Mouse (Mus musculus): ENCODE data around the gene Cerk. TPM values are rescaled to one million over a fixed set of nuclear protein-coding genes. Genes with fewer than 3 reads are reported as not detected.

Gene Cerk
- total and polyA plus RNA-seq, 3 experiments = 2.5 to 10.3 (median 4.4) TPM

GRCm38 (mm10) chr15:86234001-86234400 lies 48.1 kb upstream of the Cerk start:
- H3K79me2 ChIP-seq (replicated peaks; ENCODE audit: control insufficient read depth, extremely low read depth, insufficient read depth, poor library complexity, severe bottlenecking) = no peaks in the 10 kb centered on the region
- no peaks in the 10 kb centered on the region for H3K27me3 ChIP-seq (replicated peaks)
- no peak overlapping the region for H3K4me3 ChIP-seq (replicated peaks in 1 of 3; ENCODE audit: low read depth in 2 of 3, low read length in 2 of 3, poor library complexity in 1 of 3)
- no peak overlapping the region for H3K4me2 ChIP-seq (ENCODE audit: insufficient read depth, low read depth, poor library complexity, severe bottlenecking)
- TF ChIP-seq RCOR1 (conservative IDR thresholded peaks at IDR 0.05; ENCODE audit: low read depth, low read length) (no peak), POLR2AphosphoS2 (IDR thresholded peaks at IDR 0.05; ENCODE audit: low read depth, low read length) (no peak), EP300 (IDR thresholded peaks at IDR 0.05; ENCODE audit: low read length) (no peak), UBTF (IDR thresholded peaks at IDR 0.05; ENCODE audit: low read depth, low read length) (no peak), TCF12 (IDR thresholded peaks at IDR 0.05; ENCODE audit: low read depth, low read length) (no peak)
- H3K4me1 ChIP-seq (ENCODE audit: control insufficient read depth in 1 of 2, insufficient read depth in 2 of 2) = peaks cover 6 to 44% of the 10 kb centered on the region in 2 experiments
- dilution Hi-C loops (cut with MboI; ENCODE audit: extremely low pct_ligation_motif_present, extremely low pct_unique_long_range_greater_than_20kb, low sequenced_read_pairs) = no loop called here
- H3K36me3 ChIP-seq (replicated peaks in 1 of 2; ENCODE audit: control insufficient read depth in 1 of 2, insufficient read depth in 1 of 2, low read length in 1 of 2) = peaks cover 13 to 58% of the 10 kb centered on the region in 2 experiments
- in situ Hi-C loops (cut with MboI; ENCODE audit: low pct_ligation_motif_present, low pct_unique_long_range_greater_than_20kb, low sequenced_read_pairs) = loop anchor here (25.0 kb wide), 1 partner anchor 328 kb away; no protein-coding TSS in a partner anchor
- no peaks in the 10 kb centered on the region for H3K9me3 ChIP-seq (replicated peaks; ENCODE audit: low read length)
- H3K27ac ChIP-seq (ENCODE audit: insufficient read depth, low read depth) = no peak overlapping the region
- H3K9ac ChIP-seq (ENCODE audit: insufficient read depth, low read depth) = no peak overlapping the region
- DNase-seq (ENCODE audit: extremely low read depth) = no peak

GRCm38 (mm10) chr15:86231831-86232512 lies 46.0 kb upstream of the Cerk start:
- dilution Hi-C loops (cut with MboI; ENCODE audit: extremely low pct_ligation_motif_present, extremely low pct_unique_long_range_greater_than_20kb, low sequenced_read_pairs) = no loop called here
- in situ Hi-C loops (cut with MboI; ENCODE audit: low pct_ligation_motif_present, low pct_unique_long_range_greater_than_20kb, low sequenced_read_pairs) = loop anchor here (25.0 kb wide), 1 partner anchor 330 kb away; no protein-coding TSS in a partner anchor
- Histone ChIP-seq H3K27me3 (replicated peaks) (no peaks in the 10 kb centered on the region), H3K4me3 (replicated peaks in 1 of 3; ENCODE audit: low read depth in 2 of 3, low read length in 2 of 3, poor library complexity in 1 of 3) (no peak overlapping the region), H3K9ac (ENCODE audit: insufficient read depth, low read depth) (no peak overlapping the region), H3K9me3 (replicated peaks; ENCODE audit: low read length) (no peaks in the 10 kb centered on the region), H3K79me2 (replicated peaks; ENCODE audit: control insufficient read depth, extremely low read depth, insufficient read depth, poor library complexity, severe bottlenecking) (no peaks in the 10 kb centered on the region), H3K4me2 (ENCODE audit: insufficient read depth, low read depth, poor library complexity, severe bottlenecking) (no peak overlapping the region), H3K36me3 (replicated peaks in 1 of 2; ENCODE audit: control insufficient read depth in 1 of 2, insufficient read depth in 1 of 2, low read length in 1 of 2) (peaks cover 9 to 46% of the 10 kb centered on the region in 2 experiments), H3K4me1 (ENCODE audit: control insufficient read depth in 1 of 2, insufficient read depth in 2 of 2) (peaks cover 0 to 35% of the 10 kb centered on the region in 2 experiments; a peak in 2 of 4 replicates), H3K27ac (ENCODE audit: insufficient read depth, low read depth) (no peak overlapping the region)
- DNase-seq (ENCODE audit: extremely low read depth) = no peak
- no peak for TF ChIP-seq RAD21 (IDR thresholded peaks at IDR 0.05; ENCODE audit: low read depth, low read length)
- TF ChIP-seq MXI1 (IDR thresholded peaks at IDR 0.05; ENCODE audit: low read depth, low read length) = no peak
- no peak for TF ChIP-seq POLR2A (IDR thresholded peaks at IDR 0.05; ENCODE audit: low read depth, low read length)
- TF ChIP-seq NRF1 (IDR thresholded peaks at IDR 0.05; ENCODE audit: low read depth, low read length) = no peak
- no peak for TF ChIP-seq UBTF (IDR thresholded peaks at IDR 0.05; ENCODE audit: low read depth, low read length)
- TF ChIP-seq MAZ (IDR thresholded peaks at IDR 0.05; ENCODE audit: low read depth, low read length) = no peak
- no peak for TF ChIP-seq JUND (conservative IDR thresholded peaks at IDR 0.05; ENCODE audit: low read depth, low read length)
- no peak for TF ChIP-seq NELFE (IDR thresholded peaks at IDR 0.05; ENCODE audit: low read depth, low read length)
- no peak for TF ChIP-seq E2F4 (IDR thresholded peaks at IDR 0.05; ENCODE audit: insufficient replicate concordance, low read depth, low read length)
- no peak for TF ChIP-seq SIN3A (IDR thresholded peaks at IDR 0.05; ENCODE audit: low read length)
- TF ChIP-seq MEF2A (IDR thresholded peaks at IDR 0.05; ENCODE audit: borderline replicate concordance, low read depth, low read length) = no peak

Measured in CH12.LX (cell line).